Comparison of ENCODE assay signal across 10 mouse cellular contexts in the genomic region with DNA sequence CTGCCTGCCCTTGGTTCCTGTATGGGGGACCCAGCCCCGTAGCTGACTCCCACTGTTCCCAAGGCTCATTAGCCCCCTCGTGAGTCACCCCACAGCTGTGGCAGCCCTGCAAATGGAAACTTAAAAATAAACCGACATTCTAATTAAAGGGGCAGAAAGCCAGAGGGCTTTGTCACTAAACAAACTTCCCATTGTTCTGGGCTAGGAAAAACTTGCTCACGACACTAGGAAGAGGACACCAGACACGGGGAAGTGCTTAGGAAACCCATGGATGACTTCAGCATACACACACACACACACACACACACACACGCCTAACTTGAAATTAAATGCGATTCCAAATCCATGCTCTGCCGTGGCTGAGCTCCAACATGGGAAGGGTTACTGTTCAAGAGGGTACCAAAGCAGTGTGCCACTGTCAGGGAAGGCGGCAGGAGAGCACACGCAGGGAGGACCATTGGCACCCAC. TPM values are rescaled to one million over a fixed set of nuclear protein-coding genes. Genes with fewer than 3 reads are reported as not detected.
DNase-seq lines count a peak whose midpoint lies in the region; ATAC-seq lines count a peak whose summit lies in the region.
"Had no signal": no experiment of that assay in that cellular context is flagged by ENCODE, and none has a peak within 500 bp of the region (broad histone marks: within the 10 kb centered on the region; RNA-seq: fewer than 3 reads in every experiment).

No protein-coding gene starts in this region.

- DNase-seq in gastrocnemius, postnatal 10 days, result peak; percentile 40
- no peak for DNase-seq in gastrocnemius, postnatal 36 days
- peak; percentile 64 for DNase-seq in 3T3-L1 (ENCODE audit: low read depth, low spot score)
- peak; percentile 76 for DNase-seq in embryonic facial prominence, embryonic 14.5 days (ENCODE audit: low spot score)
- DNase-seq in thymus, adult 18-20 months, result no peak
- no peak for DNase-seq in thymus, postnatal 10 days (ENCODE audit: low spot score in 2 of 2)
- no peak for DNase-seq in thymus, postnatal 14 days
- DNase-seq: liver, embryonic 13.5 days had no signal

- H3K4me2 ChIP-seq in embryonic facial prominence, embryonic 14.5 days (ENCODE audit: low read depth, low read length), result no peak overlapping the region
- no peak overlapping the region; the same call in 1 of the 2 replicates for H3K4me2 ChIP-seq in limb, embryonic 13.5 days (replicated peaks)
- H3K4me2 ChIP-seq: liver, embryonic 13.5 days had no signal

- peaks cover 12% of the 10 kb centered on the region for H3K36me3 ChIP-seq in embryonic facial prominence, embryonic 14.5 days (ENCODE audit: control insufficient read depth, insufficient read depth, low read length)
- peaks cover 19% of the 10 kb centered on the region for H3K36me3 ChIP-seq in limb, embryonic 13.5 days

- peak overlapping the region; percentile 33; the same call in 1 of the 2 replicates for H3K27ac ChIP-seq in embryonic facial prominence, embryonic 14.5 days (replicated peaks; ENCODE audit: low read depth, low read length)
- H3K27ac ChIP-seq in limb, embryonic 13.5 days, result peak overlapping the region; percentile 22; the same call in 1 of the 2 replicates
- H3K27ac ChIP-seq: liver, embryonic 13.5 days had no signal

- 31% methylated on average over 10 of the region's 10 CpGs for WGBS in embryonic facial prominence, embryonic 14.5 days
- 55% methylated on average over 10 of the region's 10 CpGs for WGBS in limb, embryonic 13.5 days

- no peak overlapping the region for H3K9ac ChIP-seq in embryonic facial prominence, embryonic 14.5 days (ENCODE audit: low read depth, low read length)
- no peak overlapping the region for H3K9ac ChIP-seq in limb, embryonic 13.5 days
- H3K9ac ChIP-seq: liver, embryonic 13.5 days had no signal

- no peaks in the 10 kb centered on the region for H3K27me3 ChIP-seq in embryonic facial prominence, embryonic 14.5 days (replicated peaks; ENCODE audit: control insufficient read depth, insufficient read depth, low read length)
- no peaks in the 10 kb centered on the region for H3K27me3 ChIP-seq in limb, embryonic 13.5 days
- H3K27me3 ChIP-seq: liver, embryonic 13.5 days had no signal

- H3K4me1 ChIP-seq in embryonic facial prominence, embryonic 14.5 days (ENCODE audit: control insufficient read depth, insufficient read depth, low read length), result peaks cover 6% of the 10 kb centered on the region; the same call in 1 of the 2 replicates
- H3K4me1 ChIP-seq in limb, embryonic 13.5 days, result peaks cover 7% of the 10 kb centered on the region

- intact Hi-C loops in gastrocnemius, postnatal 36 days (cut with DNase I), result no loop called here

- no peak overlapping the region for H3K4me3 ChIP-seq in embryonic facial prominence, embryonic 14.5 days (ENCODE audit: low read depth, low read length)
- H3K4me3 ChIP-seq in limb, embryonic 13.5 days, result no peak overlapping the region
- H3K4me3 ChIP-seq: liver, embryonic 13.5 days had no signal

- ATAC-seq in embryonic facial prominence, embryonic 14.5 days (ENCODE audit: low read depth), result peak; percentile 55; the same call in 1 of the 2 replicates
- peak; percentile 35 for ATAC-seq in limb, embryonic 13.5 days (ENCODE audit: low FRiP score, low read depth)

- 0 out of 2 replicates have a peak, but pooled peaks cover 3% of the 10 kb centered on the region for H3K9me3 ChIP-seq in embryonic facial prominence, embryonic 14.5 days (ENCODE audit: control insufficient read depth, low read length)
- no peaks in the 10 kb centered on the region for H3K9me3 ChIP-seq in limb, embryonic 13.5 days
- H3K9me3 ChIP-seq: liver, embryonic 13.5 days had no signal

RNA-seq across cellular contexts. Expression of a gene that starts 52.7 kb away (rescaled TPM):
- not detected for total RNA-seq in gastrocnemius, postnatal 10 days (2021)
- not detected for total RNA-seq in gastrocnemius, postnatal 36 days (2021)
- not detected in 2 replicates for polyA plus RNA-seq in embryonic facial prominence, embryonic 14.5 days (2014; fragmentation: Nextera tagmentation; extraction: Ambion mirVana)
- polyA plus RNA-seq in limb, embryonic 13.5 days (2015; fragmentation: Nextera tagmentation; extraction: Ambion mirVana), result not detected in 2 replicates
- polyA plus RNA-seq: liver, embryonic 13.5 days; small intestine, adult 2 months had no signal

Comparison
In these comparisons a context has a peak if more than half of its experiments do, and no peak if none do; other contexts are left out.
1. DNase-seq: peak in gastrocnemius, postnatal 10 days (single experiment), 3T3-L1 (single experiment) and embryonic facial prominence, embryonic 14.5 days (single experiment); none in gastrocnemius, postnatal 36 days (0 of 2), thymus, adult 18-20 months (0 of 2), thymus, postnatal 10 days (0 of 2) and thymus, postnatal 14 days (single experiment).